Mouse (Mus musculus) liver, postnatal 0 days (tissue): ENCODE measurements at regions not wholly inside any gene's neighbourhood (a gene's known extent, or its start where the extent isn't known, plus 50 kb on each side); places are given as distances from the start of the nearest gene placed in this dataset.

Experiments used
- CTCF ChIP-seq: sonication (generic); IDR thresholded peaks from 2 replicates; pipeline ENCODE4 v1.5.1; 2016; ENCODE audit warnings: antibody characterized with exemption, low read depth
- EP300 ChIP-seq: IDR thresholded peaks from 2 replicates; pipeline ENCODE4 v1.6.1; 2016; ENCODE audit warnings: antibody characterized with exemption, low read depth, mild to moderate bottlenecking

- no peak for TF ChIP-seq CTCF
- no peak for TF ChIP-seq EP300
Measured at GRCm38 (mm10) chr13:51304631-51305030, 103.8 kb upstream of the S1pr3 start.
